Mouse (Mus musculus) liver, embryonic 12.5 days (tissue): ENCODE data around the gene Stx4a. TPM values are rescaled to one million over a fixed set of nuclear protein-coding genes. Genes with fewer than 3 reads are reported as not detected.
"Not testable (repeated sequence)": the region's sequence is repeated elsewhere in the genome, so short reads cannot be mapped to it uniquely, and the experiment has no call there.

Source experiments
- ATAC-seq: fragments of 200-750 bp; cut with Nextera tagmentation; 2 replicates; pipeline ENCODE4 v1.8.0; 2017; ENCODE audit warnings: moderate number of reproducible peaks, mild to moderate bottlenecking, moderate library complexity
- H3K27ac ChIP-seq: fragments of 300-500 bp; sonication (generic); 2 replicates; pipeline ENCODE4 v1.5.1; 2016; ENCODE audit warnings: mild to moderate bottlenecking
- H3K27me3 ChIP-seq: fragments of 300-500 bp; sonication (generic); replicated peaks from 2 replicates; pipeline ENCODE4 v1.6.1; 2016; ENCODE audit warnings: mild to moderate bottlenecking, moderate library complexity
- H3K36me3 ChIP-seq: fragments of 300-500 bp; sonication (generic); 2 replicates; pipeline ENCODE4 v1.6.1; 2016; ENCODE audit warnings: mild to moderate bottlenecking, moderate library complexity
- H3K4me1 ChIP-seq: fragments of 300-500 bp; sonication (generic); 2 replicates; pipeline ENCODE4 v1.6.1; 2016
- H3K4me2 ChIP-seq: fragments of 300-500 bp; sonication (generic); 2 replicates; pipeline ENCODE4 v1.6.1; 2016; ENCODE audit warnings: mild to moderate bottlenecking, moderate library complexity
- H3K4me3 ChIP-seq: fragments of 300-500 bp; sonication (generic); 2 replicates; pipeline ENCODE4 v1.5.1; 2016; ENCODE audit warnings: mild to moderate bottlenecking, moderate library complexity
- H3K9ac ChIP-seq: fragments of 300-500 bp; sonication (generic); 2 replicates; pipeline ENCODE4 v1.6.1; 2016; ENCODE audit warnings: mild to moderate bottlenecking, moderate library complexity
- H3K9me3 ChIP-seq: fragments of 300-500 bp; sonication (generic); replicated peaks from 2 replicates; pipeline ENCODE4 v1.6.1; 2016; ENCODE audit warnings: mild to moderate bottlenecking, moderate library complexity
- WGBS: fragments of 180-500 bp; shearing (Covaris S2); methylation state at CpG from one replicate; pipeline ENCODE4 v1.1.7; 2016; ENCODE audit not compliant: insufficient replicate concordance; 5-methylcytosine and 5-hydroxymethylcytosine counted together
- polyA plus RNA-seq: library from polyadenylated mRNA; unstranded; fragments of >200 nt; fragmentation: Nextera tagmentation; extraction: Ambion mirVana; gene quantifications from 2 replicates; pipeline ENCODE4 v1.2.1, GENCODE M21; 2016

Stx4a gene
- polyA plus RNA-seq, 1 experiment from 2014 or later: 19.0 TPM

DNA sequence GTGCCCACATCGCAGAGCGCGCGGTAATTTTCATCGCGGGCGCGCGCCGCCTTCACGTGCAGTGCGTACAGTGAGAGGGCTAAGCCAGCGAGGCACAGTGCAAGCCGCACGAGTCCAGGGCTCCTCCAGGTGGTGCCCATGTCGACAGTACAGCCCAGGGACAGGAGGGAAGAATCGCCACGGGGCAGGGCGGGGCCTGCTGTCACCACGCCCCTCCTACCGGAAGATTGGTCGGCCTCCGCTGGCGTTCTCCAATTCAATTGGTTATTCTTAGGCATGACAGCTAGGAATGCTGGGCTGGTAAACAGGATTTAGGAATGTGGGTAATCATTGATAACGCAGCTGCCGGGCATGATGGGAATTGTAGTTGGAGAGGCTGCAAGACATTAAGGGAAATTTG, 71.3 kb downstream of the Stx4a start, which contains the start of the genes Gm21974 and Vkorc1:
Gm21974 (minus strand) TSS at position 13 of the 400 bp plus-strand sequence.
Vkorc1 (minus strand) TSS at position 176 of the 400 bp plus-strand sequence.
- Histone ChIP-seq H3K27ac (peak within 1 kb of the TSS; percentile 87), H3K27me3 (no peaks in the 10 kb centered on the region), H3K4me2 (peak within 1 kb of the TSS; percentile 90), H3K4me1 (peaks cover 52% of the 10 kb centered on the region), H3K36me3 (peaks cover 26% of the 10 kb centered on the region), H3K4me3 (peak within 1 kb of the TSS; percentile 66), H3K9me3 (no peaks in the 10 kb centered on the region), H3K9ac (peak within 1 kb of the TSS; percentile 72)
- under 1% methylated on average over 26 of the region's 26 CpGs for WGBS
- peak; percentile 96 for ATAC-seq

- H3K9me3 ChIP-seq, H3K27me3 ChIP-seq, ATAC-seq: not testable (repeated sequence)
- H3K9ac ChIP-seq: peak overlapping the region; percentile 27; the same call in 1 of the 2 replicates
- H3K4me2 ChIP-seq: peak overlapping the region; percentile 90
- 61% methylated on average over 7 of the region's 7 CpGs for WGBS
- peaks cover 22% of the 10 kb centered on the region for H3K36me3 ChIP-seq
- H3K27ac ChIP-seq: peak overlapping the region; percentile 87
- peaks cover 57% of the 10 kb centered on the region for H3K4me1 ChIP-seq
- H3K4me3 ChIP-seq: peak overlapping the region; percentile 66
Measured at GRCm38 (mm10) chr7:127895891-127896290, 71.8 kb downstream of the Stx4a start.

DNA sequence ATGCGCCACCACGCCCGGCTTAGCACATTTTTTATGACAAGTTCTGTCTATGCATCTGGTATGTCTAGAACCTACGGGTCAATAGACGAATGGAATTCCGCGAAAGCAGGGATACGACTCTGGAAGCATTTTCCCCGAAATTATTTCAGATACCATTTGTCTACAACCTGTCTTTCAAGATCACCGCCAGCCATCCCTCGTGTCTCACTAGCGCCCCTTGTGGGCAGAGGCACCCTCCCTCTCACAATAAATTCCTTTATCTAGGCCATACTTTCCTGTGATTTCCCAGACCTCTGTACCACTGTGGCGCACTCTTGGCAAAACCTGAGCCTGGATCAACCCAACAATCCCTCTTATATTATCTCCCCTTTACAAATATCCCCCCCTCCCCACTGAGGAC, 72.3 kb downstream of the Stx4a start:
- no peak for ATAC-seq
- Histone ChIP-seq H3K9me3 (no peaks in the 10 kb centered on the region), H3K27ac (peak overlapping the region; percentile 87), H3K4me3 (no peak overlapping the region), H3K27me3 (no peaks in the 10 kb centered on the region), H3K36me3 (peaks cover 21% of the 10 kb centered on the region), H3K4me2 (peak overlapping the region; percentile 90), H3K9ac (no peak overlapping the region), H3K4me1 (peaks cover 61% of the 10 kb centered on the region)
- 44% methylated on average over 13 of the region's 13 CpGs for WGBS

DNA sequence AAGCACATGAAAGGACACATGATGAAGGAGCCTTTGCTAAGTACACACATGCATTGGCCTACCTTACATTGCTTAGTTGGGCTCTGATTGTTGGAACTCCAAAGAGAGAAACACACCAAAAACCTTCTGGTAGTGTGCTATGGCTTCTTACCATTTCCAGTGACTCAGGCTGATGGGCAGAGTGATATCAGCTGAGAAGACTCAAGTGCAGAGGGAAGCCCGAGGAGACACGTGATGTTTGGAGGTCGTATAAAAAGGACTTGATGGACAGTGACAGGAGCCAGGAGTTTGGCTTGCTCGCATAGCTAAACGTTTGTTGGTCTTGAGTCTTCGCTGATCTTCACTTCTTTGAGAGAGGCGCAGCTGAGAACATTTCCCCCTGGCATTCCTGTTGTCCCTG, 73.4 kb downstream of the Stx4a start:
- H3K9me3 ChIP-seq: no peaks in the 10 kb centered on the region
- H3K36me3 ChIP-seq: peaks cover 15% of the 10 kb centered on the region
- H3K27ac ChIP-seq: 0 out of 2 replicates have a peak overlapping the region, but pooled peaks have one; percentile 18
- H3K4me1 ChIP-seq: peaks cover 73% of the 10 kb centered on the region
- no peak overlapping the region for H3K4me2 ChIP-seq
- H3K9ac ChIP-seq: no peak overlapping the region
- ATAC-seq: no peak
- 69% methylated on average over 7 of the region's 7 CpGs for WGBS
- H3K4me3 ChIP-seq: no peak overlapping the region
- H3K27me3 ChIP-seq: no peaks in the 10 kb centered on the region

- H3K4me1 ChIP-seq: peaks cover 78% of the 10 kb centered on the region
- H3K4me3 ChIP-seq: no peak overlapping the region
- no peak overlapping the region for H3K9ac ChIP-seq
- peak overlapping the region; percentile 65 for H3K27ac ChIP-seq
- ATAC-seq: no peak
- H3K9me3 ChIP-seq: no peaks in the 10 kb centered on the region
- peaks cover 6% of the 10 kb centered on the region for H3K36me3 ChIP-seq
- peak overlapping the region; percentile 50 for H3K4me2 ChIP-seq
- H3K27me3 ChIP-seq: no peaks in the 10 kb centered on the region
- 27% methylated on average over 10 of the region's 10 CpGs for WGBS
Measured at GRCm38 (mm10) chr7:127898179-127898956, 74.3 kb downstream of the Stx4a start.

Other genes starting within 250 kb of the Stx4a start
- 7.9 and 8.8 TPM in 2 replicates for gene Ccdc189, start 235.7 kb upstream of the Stx4a start, polyA plus RNA-seq
- 36.3 and 36.9 TPM in 2 replicates for gene Rnf40, start 235.5 kb upstream of the Stx4a start, polyA plus RNA-seq
- gene Zfp629, start 208.5 kb upstream of the Stx4a start, polyA plus RNA-seq: 3.3 and 3.8 TPM in 2 replicates
- 40.6 and 43.6 TPM in 2 replicates for gene Bcl7c, start 115.4 kb upstream of the Stx4a start, polyA plus RNA-seq
- 3.6 and 4.6 TPM in 2 replicates for gene Ctf1, start 111.6 kb upstream of the Stx4a start, polyA plus RNA-seq
- gene Ctf2, start 92.1 kb upstream of the Stx4a start, polyA plus RNA-seq: 0.13 and 0.26 TPM in 2 replicates
- gene Fbxl19, start 79.8 kb upstream of the Stx4a start, polyA plus RNA-seq: 3.7 TPM in 2 replicates
- gene Orai3, start 54.5 kb upstream of the Stx4a start, polyA plus RNA-seq: 14.8 and 15.0 TPM in 2 replicates
- 13.1 and 13.7 TPM in 2 replicates for gene Setd1a, start 47.6 kb upstream of the Stx4a start, polyA plus RNA-seq
- gene Gm49388, start 38.7 kb upstream of the Stx4a start, polyA plus RNA-seq: not detected in 2 replicates
- 28.0 and 29.8 TPM in 2 replicates for gene Hsd3b7, start 23.7 kb upstream of the Stx4a start, polyA plus RNA-seq
- 0.20 and 0.56 TPM in 2 replicates for gene Stx1b, start 255 bp downstream of the Stx4a start, polyA plus RNA-seq
- 8.6 and 9.1 TPM in 2 replicates for gene Zfp646, start 51.9 kb downstream of the Stx4a start, polyA plus RNA-seq
- 11.2 and 11.3 TPM in 2 replicates for gene Zfp668, start 52.5 kb downstream of the Stx4a start, polyA plus RNA-seq
- 0.26 and 0.49 TPM in 2 replicates for gene Prss53, start 66.7 kb downstream of the Stx4a start, polyA plus RNA-seq
- not detected in 2 replicates for gene Gm21974, start 71.2 kb downstream of the Stx4a start, polyA plus RNA-seq
- 75.0 and 80.3 TPM in 2 replicates for gene Vkorc1, start 71.3 kb downstream of the Stx4a start, polyA plus RNA-seq
- 81.3 and 82.2 TPM in 2 replicates for gene Bckdk, start 79.8 kb downstream of the Stx4a start, polyA plus RNA-seq
- 29.5 and 31.0 TPM in 2 replicates for gene Kat8, start 88.2 kb downstream of the Stx4a start, polyA plus RNA-seq
- 4.0 and 4.4 TPM in 2 replicates for gene Prss8, start 105.8 kb downstream of the Stx4a start, polyA plus RNA-seq
- 3.9 and 5.1 TPM in 2 replicates for gene Prss36, start 122.4 kb downstream of the Stx4a start, polyA plus RNA-seq
- 217 and 225 TPM in 2 replicates for gene Fus, start 143.2 kb downstream of the Stx4a start, polyA plus RNA-seq
- 32.9 and 33.8 TPM in 2 replicates for gene Pycard, start 169.6 kb downstream of the Stx4a start, polyA plus RNA-seq
- not detected in 2 replicates for gene Trim72, start 179.7 kb downstream of the Stx4a start, polyA plus RNA-seq
- 2.1 and 2.2 TPM in 2 replicates for gene Itgam, start 238.3 kb downstream of the Stx4a start, polyA plus RNA-seq
- not detected in 2 replicates for gene Gm49368, start 238.4 kb downstream of the Stx4a start, polyA plus RNA-seq